Mouse (Mus musculus) ES-Bruce4 (cell line): ENCODE data around the gene Ror2.

ENCODE experiments used
- CTCF ChIP-seq: IDR thresholded peaks from one replicate; pipeline ENCODE4 v1.8.1; 2011; ENCODE audit warnings: low read depth, low read length
- POLR2A ChIP-seq: IDR thresholded peaks from one replicate; pipeline ENCODE4 v1.8.1; 2011; ENCODE audit warnings: low read length; ENCODE audit not compliant: insufficient read depth

DNA sequence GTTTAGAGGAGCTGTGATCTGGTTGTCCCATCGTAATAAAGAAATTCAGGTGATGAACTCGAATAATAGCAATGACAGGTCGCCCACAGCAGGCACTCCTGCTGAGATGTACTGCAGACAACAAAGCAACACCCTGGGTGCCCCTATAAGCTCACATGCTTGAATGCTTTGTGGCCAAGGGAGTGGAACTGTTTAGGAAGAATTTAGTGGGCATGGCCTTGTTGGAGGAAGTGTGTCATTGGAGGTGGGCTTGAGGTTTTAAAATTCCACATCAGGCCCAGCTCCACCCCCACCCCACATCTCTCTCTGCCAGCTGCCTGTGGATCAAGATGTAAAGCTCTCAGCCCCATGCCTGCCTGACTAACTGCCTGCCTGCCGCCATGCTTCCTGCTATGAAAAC is 21.0 kb downstream of the Ror2 start:
- TF ChIP-seq CTCF, result no peak
- TF ChIP-seq POLR2A, result no peak
